Mouse (Mus musculus) adrenal gland, adult 18-20 months (tissue): ENCODE measurements around the gene Crmp1. TPM values are rescaled to one million over a fixed set of nuclear protein-coding genes. Genes with fewer than 3 reads are reported as not detected.

Source experiments
- DNase-seq, 2 experiments: peaks; one replicate each; pipeline ENCODE4 v3.0.0; 2021 to 2022; ENCODE audit warnings: low spot score in 2 of 2
- total RNA-seq, 2 experiments: library from RNA; stranded (reverse); gene quantifications; 1 replicate in 1 of 2; 2 replicates in 1 of 2; pipeline ENCODE4 v1.2.3; 2021

The Crmp1 gene
- total RNA-seq, 2 experiments from 2014 or later = 8.2 to 10.5 TPM

- no peak for DNase-seq
These were observed 8.7 kb upstream of the Crmp1 start for GRCm38 (mm10) chr5:37233010-37233557.

- no peak for DNase-seq
These were observed 3.1 kb upstream of the Crmp1 start for GRCm38 (mm10) chr5:37238654-37239053.

GRCm38 (mm10) chr5:37240550-37240949, 1.2 kb upstream of the Crmp1 start:
- no peak for DNase-seq

GRCm38 (mm10) chr5:37241224-37241623, 516 bp upstream of the Crmp1 start:
- no peak for DNase-seq

GRCm38 (mm10) chr5:37242360-37243168, 824 bp downstream of the Crmp1 start:
- DNase-seq = no peak

GRCm38 (mm10) chr5:37243169-37243886, 1.6 kb downstream of the Crmp1 start:
- peak; percentile 65 to 73 for DNase-seq

GRCm38 (mm10) chr5:37244161-37244560, 2.4 kb downstream of the Crmp1 start:
- no peak for DNase-seq

GRCm38 (mm10) chr5:37244666-37245242, 3.0 kb downstream of the Crmp1 start:
- DNase-seq = no peak

GRCm38 (mm10) chr5:37245651-37246050, 3.9 kb downstream of the Crmp1 start:
- DNase-seq = peak in 1 of 2 experiments; percentile 35

GRCm38 (mm10) chr5:37246138-37246910, 4.6 kb downstream of the Crmp1 start:
- DNase-seq = no peak

- no peak for DNase-seq
These were observed 5.7 kb downstream of the Crmp1 start for GRCm38 (mm10) chr5:37247456-37247855.

- no peak for DNase-seq
These were observed 7.1 kb downstream of the Crmp1 start for GRCm38 (mm10) chr5:37248870-37249269.

- no peak for DNase-seq
These were observed 9.9 kb downstream of the Crmp1 start for GRCm38 (mm10) chr5:37251596-37251995.

- DNase-seq = no peak
These were observed 10.5 kb downstream of the Crmp1 start for GRCm38 (mm10) chr5:37252101-37252804.

- no peak for DNase-seq
These were observed 12.8 kb downstream of the Crmp1 start for GRCm38 (mm10) chr5:37254523-37254922.

- DNase-seq = no peak
These were observed 15.1 kb downstream of the Crmp1 start for GRCm38 (mm10) chr5:37256823-37257222.

- DNase-seq = peak in 1 of 2 experiments; percentile 36
These were observed 15.5 kb downstream of the Crmp1 start for GRCm38 (mm10) chr5:37257243-37257642.

GRCm38 (mm10) chr5:37261734-37262133, 20.0 kb downstream of the Crmp1 start:
- DNase-seq = no peak

GRCm38 (mm10) chr5:37263816-37264215, 22.1 kb downstream of the Crmp1 start:
- DNase-seq = peak; percentile 36 to 43

- DNase-seq = no peak
These were observed 39.3 kb downstream of the Crmp1 start for GRCm38 (mm10) chr5:37281021-37281420.
